Mouse (Mus musculus) stomach, postnatal 0 days (tissue): ENCODE data around the gene Fam169b.

Experiments
- CTCF ChIP-seq: IDR thresholded peaks from 2 replicates; pipeline ENCODE4 v1.5.1; 2016; ENCODE audit warnings: antibody characterized with exemption, low read depth, mild to moderate bottlenecking, moderate library complexity
- EP300 ChIP-seq: optimal IDR thresholded peaks from 2 replicates; pipeline ENCODE3; 2016; ENCODE audit warnings: antibody characterized with exemption

DNA sequence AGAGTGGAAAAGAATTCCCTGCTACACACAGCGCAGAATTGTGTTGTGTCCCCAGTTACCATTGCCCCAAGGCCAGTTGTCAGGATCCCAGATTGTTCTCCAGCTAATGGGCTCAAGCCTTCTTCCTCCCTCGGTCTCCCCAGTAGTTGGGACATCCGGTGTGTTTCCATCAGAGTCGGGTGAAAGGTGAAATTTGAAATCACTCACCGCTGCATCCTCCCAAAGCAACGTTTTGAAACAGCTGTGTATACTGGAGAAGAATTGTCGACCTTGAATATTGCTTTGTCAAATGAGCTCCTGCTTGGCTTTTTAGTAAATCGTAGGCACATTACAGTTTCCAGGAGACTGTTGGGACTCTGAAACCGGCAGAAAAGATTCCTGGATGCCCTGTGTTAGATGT lies 1.3 kb downstream of the Fam169b start:
- no peak for TF ChIP-seq CTCF
- no peak for TF ChIP-seq EP300
